Mouse (Mus musculus) bone marrow, adult 2 months (tissue): ENCODE measurements around the gene Chl1.

Source experiments
- CTCF ChIP-seq: fragments of 200-500 bp; IDR thresholded peaks from 2 replicates; pipeline ENCODE4 v1.5.1; 2011; ENCODE audit warnings: low read length, control low read depth; ENCODE audit not compliant: control insufficient read depth, insufficient read depth
- POLR2A ChIP-seq: fragments of 200-500 bp; IDR thresholded peaks from 2 replicates; pipeline ENCODE4 v1.6.1; 2011; ENCODE audit warnings: low read depth, mild to moderate bottlenecking, control low read depth, low read length, borderline replicate concordance; ENCODE audit not compliant: control insufficient read depth

DNA sequence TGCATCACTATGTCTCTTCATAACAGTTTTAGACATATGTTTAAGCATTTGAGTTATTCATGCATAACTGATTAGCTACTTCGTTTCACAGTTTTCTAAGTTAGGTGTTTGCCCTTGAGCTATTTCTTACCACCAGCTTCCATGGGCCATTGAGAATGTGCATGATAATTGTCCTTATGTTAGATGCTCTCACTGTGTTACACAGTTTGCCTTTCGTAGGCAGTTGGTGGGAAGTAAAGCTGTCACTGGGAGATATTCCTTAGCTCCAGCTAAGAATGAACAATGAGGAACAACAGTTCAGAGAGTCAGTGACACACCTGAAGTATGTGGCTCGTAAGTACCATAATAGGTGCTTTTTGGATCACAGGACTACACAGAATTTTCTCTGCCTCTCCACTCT lies 35.9 kb downstream of the Chl1 start:
- no peak for TF ChIP-seq POLR2A
- TF ChIP-seq CTCF, result no peak
